Mouse (Mus musculus): ENCODE data around the gene Lbhd2. TPM values are rescaled to one million over a fixed set of nuclear protein-coding genes. Genes with fewer than 3 reads are reported as not detected.

Lbhd2 gene
- polyA plus RNA-seq, 1 experiment from 2014 or later = 2.0 TPM

DNA sequence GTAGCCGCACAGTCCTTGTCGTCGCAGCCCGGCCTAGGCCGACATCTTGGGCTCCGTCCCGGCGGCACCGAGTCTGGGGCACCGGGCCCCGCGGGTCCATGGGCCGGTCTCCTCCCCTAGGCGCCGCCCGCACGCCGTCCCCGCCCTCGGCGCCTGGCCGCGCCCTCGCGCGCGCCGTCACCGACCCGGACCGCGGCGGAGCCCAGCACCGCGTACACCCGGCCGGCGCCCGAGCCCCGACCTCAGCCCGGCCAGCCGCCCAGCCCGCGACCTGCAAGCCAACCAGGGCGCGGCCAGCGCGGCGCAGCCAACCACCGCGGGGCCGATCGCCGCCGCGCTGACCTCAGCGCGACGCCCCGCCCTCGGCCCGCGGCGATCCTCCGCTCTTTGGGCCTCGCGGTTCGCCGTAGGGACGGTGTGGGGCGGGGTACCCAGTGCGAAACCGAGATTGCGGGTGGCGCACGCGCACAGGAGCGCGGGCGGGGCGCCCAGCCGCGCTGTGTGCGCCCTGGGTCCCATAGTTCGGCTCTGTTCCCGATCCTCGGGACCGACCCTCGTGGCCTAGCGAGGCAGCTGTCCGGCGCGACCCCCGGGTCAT, 29.1 kb upstream of the Lbhd2 start, which contains the start of gene Cdc42bpb:
Cdc42bpb (minus strand) TSS at position 343 of the 598 bp plus-strand sequence.
- H3K4me3 ChIP-seq = peak within 1 kb of the TSS; percentile 99
- under 1% methylated on average over 71 of the region's 94 CpGs for WGBS
- H3K4me2 ChIP-seq = peak within 1 kb of the TSS; percentile 93

DNA sequence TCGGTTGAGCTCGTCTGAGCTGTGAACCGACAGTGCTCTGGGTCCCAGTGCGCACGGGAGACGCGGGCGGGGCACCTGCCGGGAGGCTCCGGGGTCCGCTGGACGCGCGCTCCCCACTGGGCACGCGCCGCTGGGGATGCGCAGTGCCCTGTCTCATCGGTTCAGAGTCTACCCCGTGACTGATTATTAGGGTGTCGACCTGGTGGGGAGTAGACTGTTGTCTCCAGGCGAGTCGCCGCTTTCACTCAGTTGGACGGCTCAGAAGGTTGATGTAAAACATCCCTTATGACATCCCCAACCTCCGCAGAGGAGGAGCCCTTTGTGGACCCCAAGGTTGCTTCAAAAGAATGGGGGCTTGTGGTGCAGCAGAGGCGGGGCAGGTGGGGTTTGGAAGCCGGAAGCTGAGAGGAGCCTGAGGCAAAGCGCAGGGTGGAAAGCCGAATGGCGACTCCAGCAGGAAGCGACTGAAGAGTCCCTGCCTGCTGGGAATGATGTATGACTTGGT, 28.6 kb upstream of the Lbhd2 start:
- Histone ChIP-seq H3K9ac (peak overlapping the region; percentile 94), H3K4me1 (peaks cover 35% of the 10 kb centered on the region), H3K4me3 (peak overlapping the region; percentile 99), H3K9me3 (no peaks in the 10 kb centered on the region), H3K4me2 (peak overlapping the region; percentile 93), H3K27me3 (no peaks in the 10 kb centered on the region; the same call in 1 of the 2 replicates), H3K27ac (peak overlapping the region; percentile 87), H3K36me3 (no peaks in the 10 kb centered on the region)
- under 1% methylated on average over 32 of the region's 32 CpGs for WGBS
- ATAC-seq (ENCODE audit: insufficient number of reproducible peaks, insufficient read depth, low FRiP score, low TSS enrichment, low read depth) = peak; percentile 52; the same call in 1 of the 2 replicates

More for the DNA sequence above, 29.1 kb upstream of the Lbhd2 start, which contains the start of gene Cdc42bpb:
- Histone ChIP-seq H3K4me1 (peaks cover 35% of the 10 kb centered on the region), H3K27me3 (no peaks in the 10 kb centered on the region; the same call in 1 of the 2 replicates), H3K9me3 (no peaks in the 10 kb centered on the region), H3K36me3 (no peaks in the 10 kb centered on the region), H3K27ac (peak within 1 kb of the TSS; percentile 87), H3K9ac (peak within 1 kb of the TSS; percentile 94)
- peak; percentile 95 for ATAC-seq (ENCODE audit: insufficient number of reproducible peaks, insufficient read depth, low FRiP score, low TSS enrichment, low read depth)

DNA sequence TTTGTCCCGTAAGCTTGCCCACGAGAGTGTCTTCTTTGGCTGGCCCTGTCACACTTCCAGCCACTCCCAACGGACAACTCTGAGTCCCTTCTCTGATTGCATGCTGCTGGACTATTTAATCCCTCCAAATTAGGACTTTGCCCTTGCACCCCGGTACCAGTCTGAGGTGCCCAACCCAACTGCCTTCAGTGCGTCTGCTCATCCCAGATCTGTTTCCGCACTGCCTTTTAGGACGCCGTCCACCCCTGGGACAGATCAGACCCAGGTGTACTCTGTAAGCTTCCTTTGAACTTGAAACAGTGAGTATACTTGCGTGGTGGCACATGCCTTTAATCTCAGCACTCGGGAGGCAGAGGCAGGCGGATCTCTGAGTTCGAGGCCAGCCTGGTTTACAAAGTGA, 27.8 kb upstream of the Lbhd2 start:
- Histone ChIP-seq H3K4me3 (peak overlapping the region; percentile 99), H3K9ac (no peak overlapping the region), H3K4me1 (peaks cover 35% of the 10 kb centered on the region), H3K27ac (no peak overlapping the region), H3K36me3 (no peaks in the 10 kb centered on the region), H3K9me3 (no peaks in the 10 kb centered on the region), H3K4me2 (peak overlapping the region; percentile 93), H3K27me3 (no peaks in the 10 kb centered on the region; the same call in 1 of the 2 replicates)
- ATAC-seq (ENCODE audit: insufficient number of reproducible peaks, insufficient read depth, low FRiP score, low TSS enrichment, low read depth) = no peak
- WGBS = 74% methylated on average over 12 of the region's 12 CpGs

DNA sequence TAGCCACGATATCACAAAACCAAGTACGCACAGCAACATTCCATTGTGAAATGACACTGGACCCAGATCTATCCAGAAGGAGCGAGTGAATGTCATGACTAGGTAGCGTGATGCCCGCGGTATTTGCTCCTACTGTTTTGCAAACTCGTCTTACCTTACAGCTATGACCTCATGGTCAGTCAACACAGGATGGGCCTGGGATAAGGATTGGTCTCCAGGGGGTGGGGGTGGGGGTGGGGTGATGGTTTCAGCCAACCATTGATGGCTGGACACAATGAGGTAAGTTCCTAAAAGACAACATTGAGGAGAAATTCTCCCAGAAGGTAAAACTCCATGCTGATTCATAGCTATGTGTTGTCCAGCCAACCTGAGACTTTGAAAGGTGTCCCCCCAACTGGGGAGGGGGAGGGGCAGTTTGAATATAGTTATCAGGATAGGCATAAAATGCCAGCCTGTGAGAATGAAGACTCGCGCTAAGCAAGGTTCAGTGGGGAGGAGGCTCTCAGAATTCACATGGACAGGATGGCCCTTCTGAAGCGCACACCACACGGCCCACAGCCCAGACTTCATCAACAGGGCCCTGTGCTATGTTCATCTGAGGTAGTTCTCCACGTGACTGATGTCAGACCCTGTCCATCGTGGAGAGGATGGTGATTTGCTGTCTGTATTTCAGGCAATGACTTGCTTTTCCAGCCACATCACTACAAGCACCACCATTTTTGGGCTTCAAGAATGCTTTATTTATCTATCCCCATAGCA, 20.5 kb upstream of the Lbhd2 start:
- no peak for ATAC-seq (ENCODE audit: insufficient number of reproducible peaks, insufficient read depth, low FRiP score, low TSS enrichment, low read depth)
- H3K27me3 ChIP-seq = no peaks in the 10 kb centered on the region
- no peaks in the 10 kb centered on the region for H3K36me3 ChIP-seq
- WGBS = 87% methylated on average over 13 of the region's 13 CpGs
- no peaks in the 10 kb centered on the region for H3K9me3 ChIP-seq
- no peak overlapping the region for H3K4me2 ChIP-seq
- peaks cover 3% of the 10 kb centered on the region; the same call in 1 of the 2 replicates for H3K4me1 ChIP-seq
- no peak overlapping the region for H3K4me3 ChIP-seq
- H3K9ac ChIP-seq = no peak overlapping the region
- H3K27ac ChIP-seq = no peak overlapping the region

DNA sequence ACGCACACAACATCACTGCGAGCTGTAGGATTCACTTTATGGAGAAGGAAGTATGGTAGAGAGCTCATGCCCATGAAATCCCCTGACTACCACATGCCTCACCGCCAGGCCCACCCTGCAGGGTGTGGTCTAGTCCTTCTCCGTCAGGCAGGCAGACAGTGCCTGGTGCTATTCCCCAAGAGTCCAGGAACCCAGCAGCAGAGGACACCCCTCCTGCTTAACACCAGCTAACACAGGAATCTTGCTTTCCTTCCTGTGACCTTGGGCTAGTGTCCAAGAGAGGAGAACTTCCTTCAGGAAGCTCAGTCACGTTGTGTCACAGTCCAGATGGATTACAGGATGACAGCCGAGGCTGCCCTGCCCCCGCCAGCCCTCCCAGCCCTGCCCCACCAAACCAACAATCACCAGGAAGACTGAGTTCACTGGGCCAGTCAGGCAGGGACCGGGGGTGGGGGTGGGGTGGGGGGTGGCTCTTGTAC, 19.9 kb upstream of the Lbhd2 start:
- Histone ChIP-seq H3K36me3 (no peaks in the 10 kb centered on the region), H3K27me3 (no peaks in the 10 kb centered on the region), H3K4me2 (no peak overlapping the region), H3K4me1 (peaks cover 3% of the 10 kb centered on the region; the same call in 1 of the 2 replicates), H3K4me3 (no peak overlapping the region), H3K27ac (no peak overlapping the region), H3K9ac (no peak overlapping the region), H3K9me3 (no peaks in the 10 kb centered on the region)
- WGBS = 55% methylated on average over 8 of the region's 8 CpGs
- no peak for ATAC-seq (ENCODE audit: insufficient number of reproducible peaks, insufficient read depth, low FRiP score, low TSS enrichment, low read depth)

DNA sequence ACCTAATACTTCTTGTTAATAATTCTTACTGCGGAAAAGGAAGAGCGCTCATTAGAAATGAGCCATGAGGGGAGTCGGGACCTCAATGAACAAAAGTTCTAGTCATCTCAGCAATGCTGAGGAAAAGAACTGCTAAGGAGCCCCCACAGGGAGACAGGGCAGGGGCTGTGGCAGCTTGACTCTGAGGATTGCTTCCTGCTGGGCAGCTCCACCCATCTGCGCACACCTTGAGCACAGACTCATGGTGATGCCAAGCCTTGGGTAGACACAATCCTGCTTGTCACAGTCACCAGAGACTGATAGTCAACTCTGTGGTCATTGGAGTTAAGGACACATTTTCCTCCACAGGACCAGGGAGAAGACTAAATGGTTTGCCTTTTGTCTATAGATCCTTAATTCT, 19.5 kb upstream of the Lbhd2 start:
- H3K36me3 ChIP-seq = no peaks in the 10 kb centered on the region

DNA sequence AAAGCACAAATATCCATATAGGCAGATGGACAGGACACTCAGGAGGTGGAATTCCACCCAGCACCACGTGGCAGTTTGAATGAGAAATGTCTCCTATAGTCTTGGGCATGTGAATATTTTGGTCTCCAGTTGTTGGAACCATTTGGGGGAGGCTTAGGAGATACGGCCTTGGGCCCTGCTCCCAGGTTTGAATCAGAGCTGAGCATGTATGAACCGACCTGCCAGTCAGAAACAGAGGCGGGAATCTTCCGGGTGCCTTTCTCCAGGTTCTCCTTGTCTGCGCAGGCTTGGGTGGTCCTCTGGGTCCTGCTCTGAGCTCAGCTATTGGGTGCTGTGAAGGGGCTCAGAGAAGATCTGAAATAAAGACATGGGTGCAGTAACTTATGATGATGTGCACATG, 12.6 kb upstream of the Lbhd2 start:
- Histone ChIP-seq H3K9ac (no peak overlapping the region), H3K4me2 (no peak overlapping the region), H3K4me1 (no peaks in the 10 kb centered on the region), H3K36me3 (no peaks in the 10 kb centered on the region), H3K9me3 (no peaks in the 10 kb centered on the region), H3K27me3 (peaks cover 6% of the 10 kb centered on the region; the same call in 1 of the 2 replicates), H3K4me3 (no peak overlapping the region), H3K27ac (no peak overlapping the region)
- ATAC-seq (ENCODE audit: insufficient number of reproducible peaks, insufficient read depth, low FRiP score, low TSS enrichment, low read depth) = no peak
- WGBS = 80% methylated on average over 6 of the region's 6 CpGs

More for the DNA sequence above, 19.5 kb upstream of the Lbhd2 start:
- WGBS = 86% methylated on average over 4 of the region's 4 CpGs
- H3K9me3 ChIP-seq = no peaks in the 10 kb centered on the region
- H3K9ac ChIP-seq = no peak overlapping the region
- H3K27ac ChIP-seq = no peak overlapping the region
- peaks cover 3% of the 10 kb centered on the region; the same call in 1 of the 2 replicates for H3K4me1 ChIP-seq
- H3K27me3 ChIP-seq = no peaks in the 10 kb centered on the region
- ATAC-seq (ENCODE audit: insufficient number of reproducible peaks, insufficient read depth, low FRiP score, low TSS enrichment, low read depth) = no peak
- no peak overlapping the region for H3K4me2 ChIP-seq
- no peak overlapping the region for H3K4me3 ChIP-seq

DNA sequence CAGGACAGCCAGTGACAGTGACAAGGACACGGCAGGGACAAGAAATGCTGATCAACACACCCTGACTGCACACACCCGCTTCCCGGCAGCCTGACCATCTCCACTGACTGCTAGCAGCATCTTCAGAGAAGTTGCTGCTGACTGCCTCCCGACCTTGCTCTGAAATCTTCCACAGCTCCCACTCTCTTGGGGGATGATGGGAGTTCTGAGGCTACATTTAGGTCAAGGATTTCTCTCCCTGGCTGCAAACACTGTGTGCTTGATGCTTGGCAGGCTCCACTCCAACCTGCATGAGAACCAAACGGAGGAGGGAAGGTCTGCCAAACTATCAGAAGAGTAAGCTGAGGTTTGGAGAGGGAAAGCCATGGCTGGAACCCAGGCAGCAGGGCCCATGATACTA, 9.6 kb upstream of the Lbhd2 start:
- WGBS = 69% methylated on average over 5 of the region's 5 CpGs
- H3K4me3 ChIP-seq = no peak overlapping the region
- no peak for ATAC-seq (ENCODE audit: insufficient number of reproducible peaks, insufficient read depth, low FRiP score, low TSS enrichment, low read depth)

DNA sequence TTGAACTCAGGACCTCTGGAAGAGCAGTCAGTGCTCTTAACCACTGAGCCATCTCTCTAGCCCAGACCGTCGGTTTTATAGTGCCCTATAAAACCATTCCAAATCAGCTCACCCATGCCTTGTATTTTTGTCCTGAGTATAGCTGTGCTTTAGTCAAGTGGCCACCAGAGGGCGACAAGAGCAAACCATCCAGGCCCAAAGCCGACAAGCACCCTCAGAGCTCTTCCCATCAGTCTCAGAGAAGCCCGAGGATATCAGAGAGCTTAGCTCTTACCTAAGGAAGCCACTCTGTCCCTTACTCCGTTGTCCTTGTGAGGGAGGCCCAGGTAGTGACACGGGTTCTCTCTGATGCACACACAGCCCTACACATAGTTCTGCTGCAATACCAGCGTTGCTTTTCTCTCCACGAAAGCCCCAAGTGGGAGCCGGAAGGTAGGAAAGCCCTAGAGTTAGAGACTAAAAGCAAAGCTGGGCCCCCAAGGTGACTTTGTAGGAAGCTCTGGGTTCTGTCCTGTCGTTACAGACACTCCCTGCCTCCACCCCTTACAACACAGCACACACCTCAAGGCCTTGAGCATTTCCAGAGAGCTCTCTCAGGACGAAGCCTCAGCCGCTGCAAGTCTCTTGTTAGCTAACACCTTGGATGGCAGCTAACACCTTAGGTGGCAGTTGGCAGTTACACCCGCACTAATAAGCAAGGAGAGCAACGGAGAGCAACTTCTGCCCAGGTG, 5.0 kb upstream of the Lbhd2 start:
- peak overlapping the region; percentile 30; the same call in 1 of the 2 replicates for H3K4me2 ChIP-seq
- no peak overlapping the region for H3K4me3 ChIP-seq
- H3K36me3 ChIP-seq = no peaks in the 10 kb centered on the region
- H3K27me3 ChIP-seq = peaks cover 28% of the 10 kb centered on the region
- H3K4me1 ChIP-seq = peaks cover 10% of the 10 kb centered on the region
- 21% methylated on average over 15 of the region's 15 CpGs for WGBS
- H3K9ac ChIP-seq = no peak overlapping the region
- H3K9me3 ChIP-seq = no peaks in the 10 kb centered on the region
- no peak overlapping the region for H3K27ac ChIP-seq
- no peak for ATAC-seq (ENCODE audit: insufficient number of reproducible peaks, insufficient read depth, low FRiP score, low TSS enrichment, low read depth)

More for the DNA sequence above, 9.6 kb upstream of the Lbhd2 start:
- Histone ChIP-seq H3K4me2 (no peak overlapping the region), H3K27me3 (peaks cover 13% of the 10 kb centered on the region), H3K36me3 (no peaks in the 10 kb centered on the region), H3K9me3 (no peaks in the 10 kb centered on the region), H3K27ac (no peak overlapping the region), H3K9ac (no peak overlapping the region), H3K4me1 (peaks cover 7% of the 10 kb centered on the region; the same call in 1 of the 2 replicates)

DNA sequence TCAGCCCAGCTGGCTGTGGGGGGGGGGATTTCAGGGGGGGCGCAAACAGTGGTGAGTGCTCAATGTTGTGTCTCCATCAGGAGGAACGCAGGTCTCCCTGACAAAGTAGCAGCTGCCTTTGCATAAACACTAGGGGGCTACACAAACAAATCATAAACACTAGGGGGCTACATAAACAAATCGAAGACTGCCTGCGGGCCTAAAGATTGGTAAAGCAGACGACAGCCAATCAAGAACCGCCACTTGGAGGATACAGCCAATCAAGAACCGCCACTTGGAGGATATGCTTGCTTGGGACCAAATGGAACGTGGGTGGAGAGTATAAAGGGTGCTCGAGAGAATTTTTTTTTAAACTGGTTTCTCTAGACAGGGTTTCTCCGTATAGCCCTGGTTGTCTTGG, 1.7 kb upstream of the Lbhd2 start:
- no peak overlapping the region for H3K4me2 ChIP-seq
- peaks cover 55% of the 10 kb centered on the region for H3K27me3 ChIP-seq
- no peaks in the 10 kb centered on the region for H3K36me3 ChIP-seq
- peaks cover 16% of the 10 kb centered on the region for H3K4me1 ChIP-seq
- WGBS = 64% methylated on average over 10 of the region's 10 CpGs
- ATAC-seq (ENCODE audit: insufficient number of reproducible peaks, insufficient read depth, low FRiP score, low TSS enrichment, low read depth) = no peak
- H3K27ac ChIP-seq = no peak overlapping the region
- no peak overlapping the region for H3K9ac ChIP-seq
- H3K4me3 ChIP-seq = no peak overlapping the region
- H3K9me3 ChIP-seq = no peaks in the 10 kb centered on the region

DNA sequence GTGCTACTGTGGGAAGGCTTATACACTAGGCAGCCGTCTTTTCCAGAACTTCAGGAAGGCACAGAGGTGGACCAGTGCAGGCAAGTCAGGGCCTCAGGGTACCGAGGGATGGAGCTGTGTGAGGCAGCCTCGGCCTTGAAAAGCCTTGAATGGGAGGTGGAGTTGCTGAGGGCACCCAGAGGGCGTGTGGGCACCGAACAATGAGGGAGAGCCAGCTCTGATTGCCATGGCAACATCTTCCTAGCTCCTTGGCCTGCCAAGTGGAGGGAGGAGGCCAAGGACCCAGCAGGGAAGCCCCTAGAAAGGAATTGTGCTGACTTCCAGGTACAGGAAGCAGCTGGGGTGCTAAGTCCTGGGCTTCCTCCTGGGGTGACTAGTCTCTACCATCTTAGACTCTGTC, 3.0 kb downstream of the Lbhd2 start:
- ATAC-seq (ENCODE audit: insufficient number of reproducible peaks, insufficient read depth, low FRiP score, low TSS enrichment, low read depth) = no peak
- Histone ChIP-seq H3K4me3 (no peak overlapping the region), H3K4me2 (no peak overlapping the region), H3K36me3 (no peaks in the 10 kb centered on the region), H3K9me3 (no peaks in the 10 kb centered on the region), H3K9ac (no peak overlapping the region), H3K4me1 (peaks cover 41% of the 10 kb centered on the region), H3K27me3 (peaks cover 51% of the 10 kb centered on the region), H3K27ac (no peak overlapping the region)
- WGBS = 17% methylated on average over 5 of the region's 5 CpGs

Data from embryonic facial prominence, embryonic 13.5 days (tissue).